Mouse (Mus musculus): ENCODE measurements at regions not wholly inside any gene's neighbourhood (a gene's known extent, or its start where the extent isn't known, plus 50 kb on each side); places are given as distances from the start of the nearest gene placed in this dataset.

GRCm38 (mm10) chr2:179045361-179045760 lies 396.9 kb upstream of the Cdh4 start:
- dilution Hi-C loops (cut with MboI; ENCODE audit: extremely low pct_ligation_motif_present, extremely low pct_unique_long_range_greater_than_20kb, low sequenced_read_pairs) = no loop called here
- H3K9ac ChIP-seq (ENCODE audit: insufficient read depth, low read depth) = no peak overlapping the region
- H3K9me3 ChIP-seq (replicated peaks; ENCODE audit: low read length) = peaks cover 86% of the 10 kb centered on the region
- H3K4me1 ChIP-seq (ENCODE audit: control insufficient read depth in 1 of 2, insufficient read depth in 2 of 2) = no peaks in the 10 kb centered on the region
- no peak overlapping the region for H3K4me3 ChIP-seq (replicated peaks in 1 of 3; ENCODE audit: low read depth in 2 of 3, low read length in 2 of 3, poor library complexity in 1 of 3)
- H3K79me2 ChIP-seq (replicated peaks; ENCODE audit: control insufficient read depth, extremely low read depth, insufficient read depth, poor library complexity, severe bottlenecking) = no peaks in the 10 kb centered on the region
- no peaks in the 10 kb centered on the region for H3K36me3 ChIP-seq (replicated peaks in 1 of 2; ENCODE audit: control insufficient read depth in 1 of 2, insufficient read depth in 1 of 2, low read length in 1 of 2)
- no peak overlapping the region for H3K27ac ChIP-seq (ENCODE audit: insufficient read depth, low read depth)
- DNase-seq (ENCODE audit: extremely low read depth) = no peak
- no peaks in the 10 kb centered on the region for H3K27me3 ChIP-seq (replicated peaks)
- H3K4me2 ChIP-seq (ENCODE audit: insufficient read depth, low read depth, poor library complexity, severe bottlenecking) = no peak overlapping the region
- in situ Hi-C loops (cut with MboI; ENCODE audit: low pct_ligation_motif_present, low pct_unique_long_range_greater_than_20kb, low sequenced_read_pairs) = no loop called here
- TF ChIP-seq MXI1 (IDR thresholded peaks at IDR 0.05; ENCODE audit: low read depth, low read length) (no peak), TCF12 (IDR thresholded peaks at IDR 0.05; ENCODE audit: low read depth, low read length) (no peak), CTCF (conservative IDR thresholded peaks at IDR 0.05 in 1 of 2, IDR thresholded peaks at IDR 0.05 in 1 of 2; ENCODE audit: low read depth in 2 of 2, low read length in 2 of 2) (no peak), USF2 (conservative IDR thresholded peaks at IDR 0.05; ENCODE audit: low read depth, low read length) (no peak), PAX5 (IDR thresholded peaks at IDR 0.05; ENCODE audit: low read length) (no peak), NRF1 (IDR thresholded peaks at IDR 0.05; ENCODE audit: low read depth, low read length) (no peak), RAD21 (IDR thresholded peaks at IDR 0.05; ENCODE audit: low read depth, low read length) (no peak), NELFE (IDR thresholded peaks at IDR 0.05; ENCODE audit: low read depth, low read length) (no peak), CHD2 (IDR thresholded peaks at IDR 0.05; ENCODE audit: low read length) (no peak), MAX (IDR thresholded peaks at IDR 0.05; ENCODE audit: low read length) (no peak), BHLHE40 (IDR thresholded peaks at IDR 0.05; ENCODE audit: low read depth, low read length) (no peak), GABPA (IDR thresholded peaks at IDR 0.05; ENCODE audit: insufficient replicate concordance, low read depth, low read length) (no peak), MEF2A (IDR thresholded peaks at IDR 0.05; ENCODE audit: borderline replicate concordance, low read depth, low read length) (no peak), POLR2A (IDR thresholded peaks at IDR 0.05; ENCODE audit: low read depth, low read length) (no peak), JUN (IDR thresholded peaks at IDR 0.05; ENCODE audit: insufficient read depth, low read depth, low read length) (no peak), MAFK (IDR thresholded peaks at IDR 0.05; ENCODE audit: insufficient replicate concordance, low read length) (no peak), IRF4 (IDR thresholded peaks at IDR 0.05; ENCODE audit: low read depth, low read length) (no peak), TBP (conservative IDR thresholded peaks at IDR 0.05; ENCODE audit: low read depth, low read length) (no peak), UBTF (IDR thresholded peaks at IDR 0.05; ENCODE audit: low read depth, low read length) (no peak)

- H3K4me2 ChIP-seq (ENCODE audit: insufficient read depth, low read depth, poor library complexity, severe bottlenecking) = no peak overlapping the region
- TF ChIP-seq BHLHE40 (IDR thresholded peaks at IDR 0.05; ENCODE audit: low read depth, low read length) (no peak), SIN3A (IDR thresholded peaks at IDR 0.05; ENCODE audit: low read length) (no peak), NELFE (IDR thresholded peaks at IDR 0.05; ENCODE audit: low read depth, low read length) (no peak), ELF1 (IDR thresholded peaks at IDR 0.05; ENCODE audit: low read depth, low read length) (no peak)
- H3K27ac ChIP-seq (ENCODE audit: insufficient read depth, low read depth) = no peak overlapping the region
- dilution Hi-C loops (cut with MboI; ENCODE audit: extremely low pct_ligation_motif_present, extremely low pct_unique_long_range_greater_than_20kb, low sequenced_read_pairs) (no loop called here), in situ Hi-C loops (cut with MboI; ENCODE audit: low pct_ligation_motif_present, low pct_unique_long_range_greater_than_20kb, low sequenced_read_pairs) (no loop called here)
- peaks cover 84% of the 10 kb centered on the region for H3K9me3 ChIP-seq (replicated peaks; ENCODE audit: low read length)
- no peak overlapping the region for H3K9ac ChIP-seq (ENCODE audit: insufficient read depth, low read depth)
- no peak overlapping the region for H3K4me3 ChIP-seq (replicated peaks in 1 of 3; ENCODE audit: low read depth in 2 of 3, low read length in 2 of 3, poor library complexity in 1 of 3)
- no peaks in the 10 kb centered on the region for H3K79me2 ChIP-seq (replicated peaks; ENCODE audit: control insufficient read depth, extremely low read depth, insufficient read depth, poor library complexity, severe bottlenecking)
- DNase-seq (ENCODE audit: extremely low read depth) = no peak
- no peaks in the 10 kb centered on the region for H3K36me3 ChIP-seq (replicated peaks in 1 of 2; ENCODE audit: control insufficient read depth in 1 of 2, insufficient read depth in 1 of 2, low read length in 1 of 2)
- no peaks in the 10 kb centered on the region for H3K4me1 ChIP-seq (ENCODE audit: control insufficient read depth in 1 of 2, insufficient read depth in 2 of 2)
- H3K27me3 ChIP-seq (replicated peaks) = no peaks in the 10 kb centered on the region
These were observed 387.8 kb upstream of the Cdh4 start for GRCm38 (mm10) chr2:179054441-179054840.
